Mouse (Mus musculus) stomach, embryonic 16.5 days (tissue): ENCODE data around the gene Lats2. TPM values are rescaled to one million over a fixed set of nuclear protein-coding genes. Genes with fewer than 3 reads are reported as not detected.

ENCODE experiments used
- ATAC-seq: fragments of 200-750 bp; cut with Nextera tagmentation; 2 replicates; pipeline ENCODE4 v1.8.0; 2017; ENCODE audit warnings: moderate number of reproducible peaks, moderate TSS enrichment; ENCODE audit not compliant: insufficient read depth, low FRiP score
- H3K27ac ChIP-seq: fragments of 300-500 bp; sonication (generic); 2 replicates; pipeline ENCODE4 v1.5.1; 2014; ENCODE audit warnings: low read length
- H3K27me3 ChIP-seq: fragments of 300-500 bp; sonication (generic); 2 replicates; pipeline ENCODE4 v1.6.1; 2014; ENCODE audit warnings: low read length, control low read depth, mixed read lengths; ENCODE audit not compliant: control insufficient read depth, insufficient read depth
- H3K36me3 ChIP-seq: fragments of 300-500 bp; sonication (generic); 2 replicates; pipeline ENCODE4 v1.6.1; 2014; ENCODE audit warnings: low read length; ENCODE audit not compliant: control insufficient read depth, insufficient read depth
- H3K4me1 ChIP-seq: fragments of 300-500 bp; sonication (generic); 2 replicates; pipeline ENCODE4 v1.6.1; 2014; ENCODE audit warnings: low read length, control low read depth, mixed read lengths; ENCODE audit not compliant: control insufficient read depth, insufficient read depth
- H3K4me2 ChIP-seq: fragments of 300-500 bp; sonication (generic); 2 replicates; pipeline ENCODE4 v1.6.1; 2014; ENCODE audit warnings: low read depth, low read length, mixed read lengths
- H3K4me3 ChIP-seq: fragments of 300-500 bp; sonication (generic); replicated peaks from 2 replicates; pipeline ENCODE4 v1.5.1; 2014; ENCODE audit warnings: mild to moderate bottlenecking, low read length
- H3K9ac ChIP-seq: fragments of 300-500 bp; sonication (generic); 2 replicates; pipeline ENCODE4 v1.6.1; 2014; ENCODE audit warnings: low read length
- H3K9me3 ChIP-seq: fragments of 300-500 bp; sonication (generic); replicated peaks from 2 replicates; pipeline ENCODE4 v1.6.1; 2016; ENCODE audit warnings: low read length, control low read depth; ENCODE audit not compliant: control insufficient read depth
- WGBS: fragments of 180-500 bp; shearing (Covaris S2); extraction: QIAGEN DNeasy Blood & Tissue Kit; methylation state at CpG from one replicate; pipeline ENCODE4 v1.1.7; 2014; 5-methylcytosine and 5-hydroxymethylcytosine counted together
- polyA plus RNA-seq: library from polyadenylated mRNA; unstranded; fragments of >200 nt; fragmentation: Nextera tagmentation; extraction: Ambion mirVana; gene quantifications from 2 replicates; pipeline ENCODE4 v1.2.1, GENCODE M21; 2015

The Lats2 gene
- polyA plus RNA-seq: 15.1 and 15.8 TPM in 2 replicates

GRCm38 (mm10) chr14:57758237-57758636 lies at the start of gene Lats2:
Gene Lats2 (minus strand): TSS chr14:57758388.
- peaks cover 10% of the 10 kb centered on the region for H3K4me1 ChIP-seq
- H3K36me3 ChIP-seq: no peaks in the 10 kb centered on the region
- H3K27ac ChIP-seq: no peak within 1 kb of the TSS
- 72% methylated on average over 4 of the region's 4 CpGs for WGBS
- no peak within 1 kb of the TSS for H3K4me3 ChIP-seq
- no peaks in the 10 kb centered on the region for H3K9me3 ChIP-seq
- no peak within 1 kb of the TSS for H3K9ac ChIP-seq
- H3K27me3 ChIP-seq: no peaks in the 10 kb centered on the region
- H3K4me2 ChIP-seq: no peak within 1 kb of the TSS
- ATAC-seq: no peak

DNA sequence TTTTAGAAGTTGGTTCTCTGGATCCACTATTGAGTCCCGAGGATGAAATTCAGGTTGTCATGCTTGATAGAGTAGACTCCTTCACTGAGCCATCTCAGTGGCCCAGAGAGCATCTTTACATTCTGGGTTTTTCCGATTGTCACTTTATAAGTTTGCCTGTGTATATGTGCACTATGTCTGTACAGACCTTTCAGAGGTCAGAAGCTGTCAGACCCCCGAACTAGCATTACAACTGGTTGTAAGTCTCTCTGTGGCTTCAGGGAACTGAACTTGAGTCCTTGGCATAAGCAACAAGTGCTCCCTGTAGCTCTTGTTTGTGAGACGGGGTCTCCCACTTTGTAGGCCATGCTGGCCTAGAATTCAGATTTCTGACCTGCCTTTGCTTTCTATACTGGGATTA lies 45.5 kb upstream of the Lats2 start:
- H3K9me3 ChIP-seq: no peaks in the 10 kb centered on the region
- ATAC-seq: no peak

GRCm38 (mm10) chr14:57797991-57798931 lies 40.1 kb upstream of the Lats2 start, which contains the start of gene Sap18:
Gene Sap18 (plus strand): TSS chr14:57798180.
- Histone ChIP-seq H3K9ac (peak within 1 kb of the TSS; percentile 90), H3K36me3 (peaks cover 7% of the 10 kb centered on the region; the same call in 1 of the 2 replicates), H3K4me3 (peak within 1 kb of the TSS; percentile 87), H3K27ac (peak within 1 kb of the TSS; percentile 73; the same call in 1 of the 2 replicates), H3K27me3 (no peaks in the 10 kb centered on the region), H3K4me1 (peaks cover 5% of the 10 kb centered on the region), H3K9me3 (no peaks in the 10 kb centered on the region), H3K4me2 (peak within 1 kb of the TSS; percentile 86)
- under 1% methylated on average over 98 of the region's 99 CpGs for WGBS
- ATAC-seq: peak; percentile 99

More for the DNA sequence above, 45.5 kb upstream of the Lats2 start:
- WGBS: 84% methylated on average over 4 of the region's 4 CpGs
- Histone ChIP-seq H3K36me3 (peaks cover 21% of the 10 kb centered on the region), H3K4me3 (no peak overlapping the region), H3K27me3 (no peaks in the 10 kb centered on the region), H3K4me2 (no peak overlapping the region), H3K4me1 (peaks cover 5% of the 10 kb centered on the region), H3K9ac (no peak overlapping the region), H3K27ac (no peak overlapping the region)

- peak; percentile 45; the same call in 1 of the 2 replicates for ATAC-seq
- 10% methylated on average over 7 of the region's 7 CpGs for WGBS
- H3K4me1 ChIP-seq: peaks cover 5% of the 10 kb centered on the region
- H3K9ac ChIP-seq: peak overlapping the region; percentile 66
- H3K27ac ChIP-seq: peak overlapping the region; percentile 42; the same call in 1 of the 2 replicates
- H3K4me3 ChIP-seq: peak overlapping the region; percentile 87
- H3K9me3 ChIP-seq: no peaks in the 10 kb centered on the region
- no peaks in the 10 kb centered on the region for H3K27me3 ChIP-seq
- H3K4me2 ChIP-seq: peak overlapping the region; percentile 66
- H3K36me3 ChIP-seq: 0 out of 2 replicates have a peak, but pooled peaks cover 3% of the 10 kb centered on the region
These were observed 39.4 kb upstream of the Lats2 start for GRCm38 (mm10) chr14:57797551-57797950.

- Histone ChIP-seq H3K27me3 (no peaks in the 10 kb centered on the region), H3K9ac (no peak overlapping the region), H3K4me2 (no peak overlapping the region), H3K9me3 (no peaks in the 10 kb centered on the region), H3K4me3 (no peak overlapping the region), H3K36me3 (no peaks in the 10 kb centered on the region), H3K4me1 (no peaks in the 10 kb centered on the region), H3K27ac (no peak overlapping the region)
- ATAC-seq: no peak
- 71% methylated on average over 4 of the region's 4 CpGs for WGBS
These were observed 33.0 kb upstream of the Lats2 start for GRCm38 (mm10) chr14:57791171-57791570.

DNA sequence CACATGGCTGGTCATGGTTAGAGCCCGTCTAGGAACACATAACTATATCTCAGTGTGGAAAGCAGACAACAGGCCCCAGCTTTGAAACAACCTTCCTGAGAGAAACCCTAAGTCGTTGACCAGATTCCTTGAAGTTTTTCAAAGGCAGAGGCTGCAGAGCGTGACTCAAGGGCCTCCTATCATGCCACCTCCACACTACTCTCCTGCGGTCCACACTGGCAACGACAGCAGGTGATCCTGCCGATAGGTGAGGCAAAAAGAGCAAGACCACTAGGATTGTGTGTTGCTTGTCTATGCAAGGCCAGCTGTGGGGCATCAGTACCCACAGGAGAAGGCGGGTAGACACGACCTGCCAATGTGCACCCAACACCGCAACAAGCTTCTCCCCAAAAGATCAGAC lies 31.6 kb upstream of the Lats2 start:
- Histone ChIP-seq H3K27me3 (no peaks in the 10 kb centered on the region), H3K4me1 (no peaks in the 10 kb centered on the region), H3K27ac (no peak overlapping the region), H3K4me2 (no peak overlapping the region), H3K9me3 (no peaks in the 10 kb centered on the region), H3K9ac (no peak overlapping the region), H3K36me3 (no peaks in the 10 kb centered on the region), H3K4me3 (no peak overlapping the region)
- no peak for ATAC-seq
- 87% methylated on average over 9 of the region's 9 CpGs for WGBS

DNA sequence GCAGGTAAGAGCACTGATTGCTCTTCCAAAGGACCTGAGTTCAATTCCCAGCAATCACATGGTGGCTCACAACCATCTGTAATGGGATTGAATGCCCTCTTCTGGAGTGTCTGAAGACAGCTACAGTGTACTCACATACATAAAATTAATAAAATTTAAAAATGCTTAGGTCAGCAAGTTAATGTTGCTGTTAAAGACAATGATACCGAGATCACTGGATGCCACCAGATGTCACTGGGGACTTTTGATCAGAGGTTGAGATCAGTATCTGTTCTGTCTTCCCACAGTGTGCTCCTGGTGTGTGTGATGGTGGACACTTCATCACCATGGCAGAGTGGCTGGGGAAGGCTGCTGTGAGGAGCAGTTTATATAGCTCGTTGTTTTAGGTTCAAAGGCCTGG lies 31.1 kb upstream of the Lats2 start:
- WGBS: 70% methylated on average over 2 of the region's 2 CpGs
- ATAC-seq: no peak
- Histone ChIP-seq H3K4me1 (no peaks in the 10 kb centered on the region), H3K9ac (no peak overlapping the region), H3K27ac (no peak overlapping the region), H3K9me3 (no peaks in the 10 kb centered on the region), H3K36me3 (no peaks in the 10 kb centered on the region), H3K27me3 (no peaks in the 10 kb centered on the region), H3K4me3 (no peak overlapping the region), H3K4me2 (no peak overlapping the region)

DNA sequence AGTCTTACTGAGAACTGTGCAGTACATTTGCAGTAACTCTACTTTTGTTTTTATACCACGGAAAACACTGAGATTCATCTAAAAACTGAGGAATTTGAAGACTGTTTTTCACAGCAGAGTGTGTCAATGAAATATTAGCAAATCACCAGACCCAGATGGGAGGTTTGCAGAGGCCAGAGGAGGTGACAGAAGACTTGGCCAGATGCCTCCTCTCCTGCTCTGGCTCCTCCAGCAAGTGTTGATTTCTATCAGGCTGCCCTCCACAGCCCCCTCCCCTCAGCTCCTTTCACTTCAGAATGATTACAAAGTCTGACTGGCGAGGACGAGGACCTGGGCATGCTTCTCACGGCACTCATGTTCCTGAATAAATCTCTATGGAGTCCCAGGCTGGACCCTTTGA lies 29.2 kb upstream of the Lats2 start:
- no peak for ATAC-seq

DNA sequence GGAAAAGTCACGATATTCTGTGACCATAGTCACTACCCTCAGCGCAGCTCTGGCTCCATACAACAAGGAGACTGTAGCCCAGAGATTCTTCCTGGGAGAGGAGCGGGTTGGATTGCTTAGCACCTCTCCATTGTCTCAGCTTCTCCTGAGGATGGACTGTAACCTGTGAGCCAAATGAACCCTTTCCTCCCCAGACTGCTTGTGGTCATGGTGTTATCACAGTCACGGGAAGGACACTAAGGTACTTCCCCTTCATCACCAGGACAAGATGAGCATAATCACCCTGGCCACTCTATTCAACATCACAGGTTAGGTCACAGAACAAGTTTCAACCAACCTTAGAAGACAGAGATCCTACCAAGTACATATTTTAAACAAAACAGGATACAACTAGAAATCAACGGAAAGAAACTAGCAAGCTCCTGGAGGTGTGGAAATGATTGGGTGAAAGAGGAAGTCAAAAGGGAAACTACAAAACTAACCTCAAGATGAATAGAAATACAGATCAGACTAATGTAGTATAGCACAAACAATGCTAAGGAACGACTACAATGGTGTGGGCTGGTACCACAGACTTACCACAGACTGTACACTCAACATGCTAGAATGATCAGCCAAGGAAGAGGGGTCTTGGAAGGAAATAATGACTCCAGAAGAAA lies 14.1 kb upstream of the Lats2 start:
- no peak overlapping the region for H3K9ac ChIP-seq
- H3K36me3 ChIP-seq: no peaks in the 10 kb centered on the region
- no peak overlapping the region for H3K4me2 ChIP-seq
- no peak for ATAC-seq
- WGBS: 73% methylated on average over 6 of the region's 6 CpGs
- H3K4me1 ChIP-seq: no peaks in the 10 kb centered on the region
- no peaks in the 10 kb centered on the region for H3K9me3 ChIP-seq
- no peak overlapping the region for H3K27ac ChIP-seq
- no peaks in the 10 kb centered on the region for H3K27me3 ChIP-seq
- no peak overlapping the region for H3K4me3 ChIP-seq

More for the DNA sequence above, 29.2 kb upstream of the Lats2 start:
- no peaks in the 10 kb centered on the region for H3K4me1 ChIP-seq
- WGBS: 37% methylated on average over 4 of the region's 4 CpGs
- no peak overlapping the region for H3K27ac ChIP-seq
- no peak overlapping the region for H3K4me2 ChIP-seq
- no peaks in the 10 kb centered on the region for H3K9me3 ChIP-seq
- no peak overlapping the region for H3K9ac ChIP-seq
- no peaks in the 10 kb centered on the region for H3K36me3 ChIP-seq
- H3K27me3 ChIP-seq: no peaks in the 10 kb centered on the region
- H3K4me3 ChIP-seq: no peak overlapping the region
